Comparison of ENCODE assay signal across 13 mouse cellular contexts in genomic region chr12:100128522-100128921, GRCm38 (mm10). TPM values are rescaled to one million over a fixed set of nuclear protein-coding genes. Genes with fewer than 3 reads are reported as not detected.
DNase-seq lines count a peak whose midpoint lies in the region; ATAC-seq and TF ChIP-seq lines count a peak whose summit lies in the region.
"Had no signal": no experiment of that assay in that cellular context is flagged by ENCODE, and none has a peak within 500 bp of the region (broad histone marks: within the 10 kb centered on the region; RNA-seq: fewer than 3 reads in every experiment).

No protein-coding gene starts in this region.

- intact Hi-C loops in heart, postnatal 25 days (cut with DNase I): no loop called here

- no peaks in the 10 kb centered on the region for H3K9me3 ChIP-seq in heart, embryonic 10.5 days
- H3K9me3 ChIP-seq in kidney, embryonic 16.5 days (ENCODE audit: low read length): no peaks in the 10 kb centered on the region
- H3K9me3 ChIP-seq in intestine, postnatal 0 days (ENCODE audit: control insufficient read depth): no peaks in the 10 kb centered on the region
- H3K9me3 ChIP-seq: hindbrain, embryonic 10.5 days; megakaryocyte, embryonic 14.5 days; neural tube, embryonic 15.5 days had no signal

- TF ChIP-seq POLR2A in cortical plate, adult 2 months (IDR thresholded peaks at IDR 0.05; ENCODE audit: extremely low read depth, insufficient read depth, low read length): no peak

- H3K27ac ChIP-seq in heart, embryonic 10.5 days: peak overlapping the region; percentile 82
- peak overlapping the region; percentile 79 for H3K27ac ChIP-seq in kidney, embryonic 16.5 days (ENCODE audit: low read length)
- H3K27ac ChIP-seq in cortical plate, adult 2 months (ENCODE audit: insufficient read depth, low read length): 0 out of 2 replicates have a peak overlapping the region, but pooled peaks have one; percentile 3
- peak overlapping the region; percentile 5; the same call in 1 of the 2 replicates for H3K27ac ChIP-seq in intestine, postnatal 0 days (ENCODE audit: low read depth, low read length)
- H3K27ac ChIP-seq: hindbrain, embryonic 10.5 days; liver, embryonic 14.5 days; neural tube, embryonic 15.5 days had no signal

- no peak for ATAC-seq in kidney, embryonic 16.5 days (ENCODE audit: low FRiP score, low TSS enrichment)
- ATAC-seq in intestine, postnatal 0 days: no peak
- no peak for ATAC-seq in frontal cortex, adult (ENCODE audit: low TSS enrichment)

- no peaks in the 10 kb centered on the region for H3K27me3 ChIP-seq in heart, embryonic 10.5 days (ENCODE audit: insufficient read depth, poor library complexity, severe bottlenecking)
- H3K27me3 ChIP-seq in kidney, embryonic 16.5 days (ENCODE audit: insufficient read depth, low read length): no peaks in the 10 kb centered on the region
- no peaks in the 10 kb centered on the region for H3K27me3 ChIP-seq in intestine, postnatal 0 days (replicated peaks; ENCODE audit: control insufficient read depth, insufficient read depth, low read length)
- H3K27me3 ChIP-seq: megakaryocyte, embryonic 14.5 days; neural tube, embryonic 15.5 days had no signal

- no peak overlapping the region for H3K4me2 ChIP-seq in kidney, embryonic 16.5 days (replicated peaks; ENCODE audit: low read depth, low read length)
- H3K4me2 ChIP-seq in intestine, postnatal 0 days (replicated peaks; ENCODE audit: low read depth): no peak overlapping the region
- H3K4me2 ChIP-seq: neural tube, embryonic 15.5 days had no signal

- no peak for TF ChIP-seq CTCF in cortical plate, adult 2 months (IDR thresholded peaks at IDR 0.05; ENCODE audit: extremely low read depth, insufficient read depth, low read length)
- TF ChIP-seq CTCF in intestine, postnatal 0 days (IDR thresholded peaks at IDR 0.05; ENCODE audit: low read depth): no peak

- peaks cover 77% of the 10 kb centered on the region for H3K36me3 ChIP-seq in heart, embryonic 10.5 days
- peaks cover 70% of the 10 kb centered on the region for H3K36me3 ChIP-seq in kidney, embryonic 16.5 days (ENCODE audit: insufficient read depth, low read length)
- H3K36me3 ChIP-seq in intestine, postnatal 0 days (ENCODE audit: control insufficient read depth, insufficient read depth): peaks cover 79% of the 10 kb centered on the region

- H3K4me1 ChIP-seq in heart, embryonic 10.5 days: peaks cover 35% of the 10 kb centered on the region
- H3K4me1 ChIP-seq in kidney, embryonic 16.5 days (ENCODE audit: insufficient read depth, low read length): peaks cover 26% of the 10 kb centered on the region
- peaks cover 9% of the 10 kb centered on the region for H3K4me1 ChIP-seq in cortical plate, adult 2 months (ENCODE audit: control insufficient read depth, insufficient read depth, low read length)
- H3K4me1 ChIP-seq in intestine, postnatal 0 days (replicated peaks; ENCODE audit: control insufficient read depth, insufficient read depth, low read length): 0 out of 2 replicates have a peak, but pooled peaks cover 2% of the 10 kb centered on the region
- H3K4me1 ChIP-seq: neural tube, embryonic 15.5 days had no signal

- H3K4me3 ChIP-seq in heart, embryonic 10.5 days: no peak overlapping the region
- no peak overlapping the region for H3K4me3 ChIP-seq in kidney, embryonic 16.5 days (ENCODE audit: low read length)
- H3K4me3 ChIP-seq in cortical plate, adult 2 months (ENCODE audit: insufficient read depth, low read length): no peak overlapping the region
- H3K4me3 ChIP-seq in intestine, postnatal 0 days (ENCODE audit: low read depth, low read length): no peak overlapping the region
- H3K4me3 ChIP-seq: hindbrain, embryonic 10.5 days; megakaryocyte, embryonic 14.5 days; neural tube, embryonic 15.5 days had no signal

- WGBS in heart, embryonic 10.5 days: 52% methylated on average over 6 of the region's 6 CpGs
- WGBS in kidney, embryonic 16.5 days: 57% methylated on average over 6 of the region's 6 CpGs
- WGBS in intestine, postnatal 0 days: 63% methylated on average over 6 of the region's 6 CpGs

- no peak overlapping the region for H3K9ac ChIP-seq in kidney, embryonic 16.5 days (replicated peaks; ENCODE audit: low read length)
- no peak overlapping the region for H3K9ac ChIP-seq in intestine, postnatal 0 days (ENCODE audit: low read depth, low read length)
- H3K9ac ChIP-seq: liver, embryonic 14.5 days; neural tube, embryonic 15.5 days had no signal

- DNase-seq in heart, embryonic 10.5 days (ENCODE audit: low spot score): no peak
- DNase-seq in heart, postnatal 25 days (ENCODE audit: low spot score): no peak
- no peak for DNase-seq in kidney, adult 9 months
- DNase-seq in gastrocnemius, postnatal 4 days (ENCODE audit: low spot score in 2 of 2): no peak
- DNase-seq: cerebellum, adult 11-12 months had no signal

RNA-seq across cellular contexts. Expression of gene Psmc1, which starts 18.6 kb away (rescaled TPM):
- 278 and 309 TPM in 2 replicates for polyA plus RNA-seq in heart, embryonic 10.5 days (2016; fragmentation: Nextera tagmentation; extraction: Ambion mirVana)
- total RNA-seq in heart, postnatal 25 days (2021): 100 to 1,000 TPM; 119 to 132 TPM
- 313 and 320 TPM in 2 replicates for polyA plus RNA-seq in kidney, embryonic 16.5 days (2015; fragmentation: Nextera tagmentation; extraction: Ambion mirVana)
- polyA plus RNA-seq in cortical plate, adult 2 months (2012; rRNA removed): 143 and 149 TPM in 2 replicates
- polyA plus RNA-seq in intestine, postnatal 0 days (2015; fragmentation: Nextera tagmentation; extraction: Ambion mirVana): 154 and 155 TPM in 2 replicates
- total RNA-seq in gastrocnemius, postnatal 4 days (2021): 100 to 1,000 TPM; 173 to 205 TPM

RNA-seq across cellular contexts. Expression of gene Nrde2, which starts 30.9 kb away (rescaled TPM):
- 10.3 and 12.0 TPM in 2 replicates for polyA plus RNA-seq in heart, embryonic 10.5 days (2016; fragmentation: Nextera tagmentation; extraction: Ambion mirVana)
- 10 to 100 TPM in 1 of 2 experiments, 1 to 10 TPM in 1; 10.0 to 12.7 TPM for total RNA-seq in heart, postnatal 25 days (2021)
- 18.2 and 19.1 TPM in 2 replicates for polyA plus RNA-seq in kidney, embryonic 16.5 days (2015; fragmentation: Nextera tagmentation; extraction: Ambion mirVana)
- 11.8 and 12.3 TPM in 2 replicates for polyA plus RNA-seq in cortical plate, adult 2 months (2012; rRNA removed)
- polyA plus RNA-seq in intestine, postnatal 0 days (2015; fragmentation: Nextera tagmentation; extraction: Ambion mirVana): 7.8 and 8.6 TPM in 2 replicates
- total RNA-seq in gastrocnemius, postnatal 4 days (2021): 10 to 100 TPM; 12.6 to 13.0 TPM

Comparison
In these comparisons a context has a peak if more than half of its experiments do, and no peak if none do; other contexts are left out.
1. H3K27ac ChIP-seq: peak in every context shown above with its lines; median percentile 82 in heart, embryonic 10.5 days; 79 in kidney, embryonic 16.5 days; 5 in intestine, postnatal 0 days; 3 in cortical plate, adult 2 months.